Mouse (Mus musculus): ENCODE measurements around the gene Rgs3. TPM values are rescaled to one million over a fixed set of nuclear protein-coding genes. Genes with fewer than 3 reads are reported as not detected.

Rgs3 gene
- total RNA-seq, 2 experiments from 2014 or later: 0.30 TPM; not detected in 1

DNA sequence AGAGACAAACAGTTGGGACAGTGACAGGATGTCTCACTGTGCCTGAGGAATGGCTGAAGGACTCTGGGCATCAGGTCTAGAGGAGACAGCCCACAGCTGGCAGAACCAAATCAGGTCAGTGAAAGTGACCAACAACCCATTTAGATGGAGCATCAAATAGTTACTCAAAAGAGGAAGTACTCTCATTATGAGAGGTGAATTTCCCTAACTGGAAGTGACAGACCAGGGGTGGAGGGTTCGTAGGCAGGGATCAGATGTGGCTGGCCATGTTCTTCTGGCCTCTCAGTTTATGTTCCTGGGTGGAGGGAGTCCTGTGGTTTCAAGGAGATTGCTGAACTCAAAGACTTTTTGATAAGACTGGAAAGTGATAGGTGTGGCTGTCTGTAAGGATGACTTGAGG, 40.9 kb downstream of the Rgs3 start:
- no peak for ATAC-seq (replicated peaks; ENCODE audit: low FRiP score, poor library complexity, severe bottlenecking)

DNA sequence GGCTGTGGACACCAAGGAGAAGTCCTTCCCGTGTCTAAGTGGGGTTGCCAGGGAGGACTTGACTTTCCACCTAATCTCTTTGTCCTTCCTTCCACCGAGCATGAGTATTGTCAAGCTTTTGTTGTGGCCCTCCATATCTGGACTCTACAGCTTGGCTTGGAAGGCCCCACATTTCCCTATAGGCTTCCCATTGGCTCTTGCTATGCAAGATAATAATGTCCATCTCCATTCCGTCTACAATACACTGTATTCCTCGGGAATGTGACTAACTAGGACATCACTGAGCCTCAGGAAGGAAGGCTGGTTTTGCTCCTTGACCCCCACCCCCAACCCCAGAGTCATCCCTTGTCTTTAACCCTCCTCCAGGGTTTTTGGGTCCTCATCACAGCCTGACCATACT, 44.0 kb downstream of the Rgs3 start:
- ATAC-seq (replicated peaks; ENCODE audit: low FRiP score, poor library complexity, severe bottlenecking): no peak

DNA sequence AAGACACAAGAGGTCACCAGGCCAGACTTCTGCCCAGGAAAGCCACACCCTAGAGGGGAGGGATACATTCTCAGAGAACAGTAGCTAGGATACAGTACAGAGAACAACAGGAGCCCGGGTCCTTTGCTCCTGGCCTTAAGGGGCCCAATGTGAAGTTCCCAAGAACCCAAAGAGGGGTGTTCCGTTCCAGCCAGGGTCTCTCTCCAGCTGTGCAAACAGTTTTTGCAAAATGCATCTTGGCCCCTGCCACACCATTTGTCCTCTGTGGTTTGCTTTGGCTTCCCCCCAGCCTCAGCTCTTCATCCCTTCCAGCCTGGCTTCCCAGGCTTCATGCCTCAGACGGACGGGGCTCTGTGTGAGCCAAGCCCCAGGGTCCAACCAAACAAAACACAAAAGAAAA, 44.4 kb downstream of the Rgs3 start:
- no peak for ATAC-seq (replicated peaks; ENCODE audit: low FRiP score, poor library complexity, severe bottlenecking)

DNA sequence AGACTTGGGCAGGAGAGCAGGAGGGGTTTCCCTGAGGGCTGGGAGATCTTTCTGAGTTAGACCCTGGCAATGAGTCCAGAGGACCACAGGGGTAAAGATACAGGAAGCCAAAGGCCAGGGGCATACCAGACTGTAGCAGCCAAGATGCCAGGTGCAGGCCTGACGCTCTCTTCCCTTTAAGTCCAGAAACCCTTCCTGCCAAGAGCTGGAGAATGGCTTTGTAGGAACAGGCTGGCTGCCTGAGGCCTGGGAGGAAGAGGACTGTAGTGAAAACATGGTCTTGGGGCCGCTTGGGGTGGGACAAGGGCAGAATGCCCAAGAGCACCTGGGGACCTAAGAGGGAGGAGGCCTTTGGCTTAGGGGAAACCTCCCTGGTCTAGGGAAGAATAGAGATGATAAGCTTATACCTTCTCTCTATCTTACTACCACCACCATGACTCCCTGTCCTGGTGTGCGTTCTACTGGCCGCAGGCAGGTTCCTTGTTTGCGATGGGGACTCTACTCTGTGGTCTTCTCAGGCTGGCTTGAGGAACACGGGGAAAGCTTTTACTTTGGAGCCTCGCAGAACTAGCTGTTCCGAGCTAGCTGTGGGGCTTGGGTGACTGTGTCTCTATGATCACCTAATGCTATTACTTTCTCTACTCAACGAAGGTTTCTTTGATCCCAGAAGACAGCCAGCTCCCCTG, 46.4 kb downstream of the Rgs3 start:
- ATAC-seq (replicated peaks; ENCODE audit: low FRiP score, poor library complexity, severe bottlenecking): no peak

DNA sequence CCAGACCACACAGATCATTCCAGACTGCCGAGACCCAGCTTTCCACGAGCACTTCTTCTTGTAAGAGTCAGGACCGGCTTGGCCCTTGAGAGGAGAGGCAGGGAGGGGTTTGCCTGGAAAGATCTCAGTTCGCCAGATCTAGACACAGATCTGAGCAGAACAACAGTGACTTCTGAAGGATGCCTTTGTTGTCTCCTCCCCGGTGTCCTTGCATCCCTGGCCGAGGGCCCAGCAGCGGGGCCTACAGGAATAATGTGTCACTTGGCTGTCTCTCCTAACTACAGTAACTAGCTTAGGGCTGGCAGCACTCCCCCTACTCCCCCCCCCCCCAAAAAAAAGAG, 46.9 kb downstream of the Rgs3 start:
- ATAC-seq (replicated peaks; ENCODE audit: low FRiP score, poor library complexity, severe bottlenecking): no peak

DNA sequence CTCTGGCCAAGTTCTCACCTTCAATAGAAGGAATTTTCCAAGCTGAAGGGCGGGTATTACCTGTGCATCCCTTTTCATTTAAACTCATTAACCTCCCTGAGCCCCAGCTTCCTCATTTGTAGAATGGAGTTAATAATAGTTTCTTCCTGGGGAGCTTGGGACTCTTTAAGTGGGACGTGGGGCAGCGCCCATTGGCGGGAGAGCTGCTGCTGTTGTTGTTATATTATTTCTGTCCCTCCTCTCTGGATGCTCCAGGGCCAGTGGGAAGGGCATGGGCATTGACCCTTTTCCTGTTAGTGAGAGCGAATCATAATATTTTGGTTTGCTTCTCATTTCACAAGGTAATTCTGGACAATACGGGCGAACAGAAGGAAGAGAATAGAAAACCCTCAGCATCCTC, 47.3 kb downstream of the Rgs3 start:
- ATAC-seq (replicated peaks; ENCODE audit: low FRiP score, poor library complexity, severe bottlenecking): no peak

DNA sequence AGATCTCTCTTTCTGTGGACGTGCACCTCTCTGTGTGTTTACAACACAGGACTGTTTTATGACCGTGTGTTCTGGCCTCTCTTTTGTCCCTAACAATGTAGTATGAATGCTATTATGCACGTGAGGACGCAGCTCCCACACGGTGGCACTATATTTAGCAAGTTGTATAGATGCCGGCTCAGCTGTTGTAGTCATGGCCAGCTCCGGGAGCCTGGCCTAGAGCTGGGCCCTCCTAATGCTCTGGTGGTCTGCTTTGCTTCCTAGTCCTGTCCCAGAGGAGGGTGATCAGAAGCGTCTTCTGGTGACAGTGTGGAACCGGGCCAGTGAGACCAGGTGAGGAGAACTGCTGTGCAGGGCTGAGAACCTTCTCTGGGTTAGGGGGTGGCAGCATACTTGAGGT, 47.7 kb downstream of the Rgs3 start:
- ATAC-seq (replicated peaks; ENCODE audit: low FRiP score, poor library complexity, severe bottlenecking): no peak

DNA sequence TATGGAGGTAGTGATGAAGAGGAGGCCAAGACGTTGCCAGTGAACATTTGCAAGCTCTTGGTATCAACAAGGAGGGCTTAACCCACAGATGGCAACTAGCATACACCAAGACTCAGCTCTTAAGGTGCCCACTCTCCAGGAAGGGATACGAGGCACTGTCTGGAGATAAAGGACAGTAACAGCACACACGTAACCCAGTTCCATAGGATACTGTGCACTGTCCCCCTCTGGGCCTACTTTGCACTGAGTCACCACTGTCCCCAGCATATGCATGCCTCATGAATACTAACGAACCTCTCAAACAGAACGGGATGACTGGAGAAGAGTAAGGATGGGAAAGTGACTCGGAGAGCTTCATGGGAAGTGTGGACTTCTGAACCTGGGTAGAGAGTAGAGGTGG, 48.2 kb downstream of the Rgs3 start:
- no peak for ATAC-seq (replicated peaks; ENCODE audit: low FRiP score, poor library complexity, severe bottlenecking)

DNA sequence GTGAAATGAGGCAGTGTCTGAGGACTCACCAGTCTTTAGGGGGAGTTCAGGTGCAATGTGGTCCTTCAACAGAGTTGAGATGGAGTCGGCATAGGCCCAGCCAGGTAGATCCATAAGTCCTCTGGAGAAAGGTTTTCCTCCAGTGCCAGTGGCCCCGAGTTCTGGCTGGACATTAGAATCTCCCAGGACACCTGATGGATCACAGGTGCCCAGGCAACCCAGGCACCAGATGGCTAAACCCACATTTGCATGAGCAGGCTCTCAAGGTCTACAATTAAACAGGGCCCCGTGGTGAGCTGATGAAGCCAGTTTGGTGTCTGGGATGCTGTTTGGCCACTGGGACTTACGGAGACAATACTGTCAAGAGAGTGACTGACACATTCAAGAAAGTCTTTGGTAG, 49.7 kb downstream of the Rgs3 start:
- no peak for ATAC-seq (replicated peaks; ENCODE audit: low FRiP score, poor library complexity, severe bottlenecking)

DNA sequence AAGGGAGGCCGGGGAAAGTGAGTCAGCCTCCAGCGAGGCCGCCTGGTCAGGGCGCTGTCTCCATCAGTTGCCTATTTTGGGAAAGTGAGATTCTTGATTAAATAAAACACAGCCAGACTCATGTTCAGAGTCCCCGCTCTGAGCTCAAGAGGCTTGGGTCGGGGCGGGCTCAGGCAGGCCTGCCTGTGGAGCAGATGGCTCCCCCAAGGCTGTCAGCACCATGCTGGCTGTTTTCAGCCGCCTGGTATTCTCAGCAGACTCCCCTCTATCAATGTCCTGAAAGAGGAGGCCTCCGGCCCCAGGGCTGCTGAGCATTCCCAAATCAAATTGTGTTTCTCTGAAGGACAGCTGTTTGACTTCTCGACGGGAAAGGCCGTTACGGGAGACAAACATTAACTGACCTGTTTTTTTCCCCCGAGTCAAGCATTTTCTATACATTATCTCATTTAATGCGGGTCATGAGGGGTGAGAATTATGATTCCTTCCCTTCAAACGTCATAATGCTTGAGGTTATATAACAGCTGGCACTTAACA, 50.6 kb downstream of the Rgs3 start:
- no peak for ATAC-seq (replicated peaks; ENCODE audit: low FRiP score, poor library complexity, severe bottlenecking)

DNA sequence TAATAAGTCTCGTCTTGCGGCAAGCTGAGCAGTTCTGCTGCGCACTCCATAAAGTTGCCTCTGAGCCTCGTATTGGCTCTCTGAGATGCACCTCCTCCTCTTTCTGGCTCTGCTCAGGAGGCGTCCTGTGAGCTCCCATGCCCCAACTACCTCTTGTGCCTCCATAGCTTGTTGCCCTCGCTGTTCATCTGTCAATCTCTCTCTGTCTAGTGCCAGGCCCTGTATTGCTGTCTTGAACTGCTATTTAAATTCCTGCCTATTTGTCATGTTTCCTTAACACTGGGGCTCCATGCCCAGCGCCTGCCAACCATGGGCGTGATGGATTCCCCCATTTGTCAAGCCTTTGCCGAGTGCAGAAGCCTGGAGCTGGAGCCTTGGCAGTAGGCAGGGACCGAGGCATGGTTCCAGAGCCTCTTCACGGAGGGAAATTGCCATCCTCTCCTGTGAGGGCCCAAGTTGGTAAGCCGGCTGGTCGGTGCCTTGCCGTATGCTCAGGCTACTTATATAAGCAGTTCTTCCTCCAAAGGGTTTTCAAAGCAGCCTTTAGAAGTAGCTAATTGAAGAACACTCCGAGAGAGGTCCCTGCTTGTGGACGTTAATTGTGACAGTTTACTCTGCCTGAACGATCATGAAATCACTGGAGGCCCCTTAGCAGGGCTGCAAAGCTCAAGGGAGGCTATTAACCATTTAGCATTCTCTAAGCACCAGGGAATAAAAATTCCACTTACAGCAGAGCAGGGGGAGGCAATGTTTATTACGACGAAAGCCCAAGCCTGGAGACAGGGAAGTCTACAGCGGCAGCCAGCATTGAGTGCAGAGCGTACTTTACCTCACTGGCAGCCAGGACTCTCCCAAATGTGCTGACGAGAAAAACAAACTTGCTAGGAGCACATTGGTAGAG, 53.2 kb downstream of the Rgs3 start:
- no peak for ATAC-seq (replicated peaks; ENCODE audit: low FRiP score, poor library complexity, severe bottlenecking)

DNA sequence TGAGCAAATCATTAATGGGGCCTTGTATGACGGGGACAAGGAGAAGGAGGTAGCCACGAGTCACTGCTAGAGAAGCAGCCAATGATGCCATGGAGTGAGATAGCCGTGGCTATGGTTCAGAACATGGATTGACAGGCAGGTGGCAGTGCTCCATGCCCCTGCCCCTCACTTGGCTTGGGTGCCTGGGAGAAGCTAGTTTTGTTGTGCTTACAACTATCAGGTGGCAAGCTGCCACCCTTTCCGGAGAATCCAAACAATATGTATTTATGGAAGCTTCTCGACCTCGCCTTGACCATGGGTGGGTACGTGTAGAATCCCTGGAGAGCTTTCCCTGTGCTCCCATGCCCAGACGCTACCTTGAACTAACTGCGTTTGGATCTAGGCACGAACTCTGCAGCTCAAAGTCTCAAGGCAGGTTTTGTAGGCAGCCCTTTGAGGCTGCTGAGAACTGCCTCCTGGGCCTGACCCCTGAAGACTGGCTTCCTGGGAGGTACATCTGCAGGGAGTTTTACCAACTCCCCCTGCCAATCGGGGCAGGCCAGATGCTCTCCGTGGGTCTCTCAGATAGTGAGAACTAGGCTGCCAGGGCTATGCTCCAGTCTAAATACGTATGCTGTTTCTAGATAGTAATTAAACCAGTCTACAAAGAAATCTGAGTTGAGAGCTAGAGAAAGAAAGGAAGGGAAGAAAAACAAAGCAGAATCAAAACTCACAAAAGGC, 54.2 kb downstream of the Rgs3 start:
- no peak for ATAC-seq (replicated peaks; ENCODE audit: low FRiP score, poor library complexity, severe bottlenecking)

DNA sequence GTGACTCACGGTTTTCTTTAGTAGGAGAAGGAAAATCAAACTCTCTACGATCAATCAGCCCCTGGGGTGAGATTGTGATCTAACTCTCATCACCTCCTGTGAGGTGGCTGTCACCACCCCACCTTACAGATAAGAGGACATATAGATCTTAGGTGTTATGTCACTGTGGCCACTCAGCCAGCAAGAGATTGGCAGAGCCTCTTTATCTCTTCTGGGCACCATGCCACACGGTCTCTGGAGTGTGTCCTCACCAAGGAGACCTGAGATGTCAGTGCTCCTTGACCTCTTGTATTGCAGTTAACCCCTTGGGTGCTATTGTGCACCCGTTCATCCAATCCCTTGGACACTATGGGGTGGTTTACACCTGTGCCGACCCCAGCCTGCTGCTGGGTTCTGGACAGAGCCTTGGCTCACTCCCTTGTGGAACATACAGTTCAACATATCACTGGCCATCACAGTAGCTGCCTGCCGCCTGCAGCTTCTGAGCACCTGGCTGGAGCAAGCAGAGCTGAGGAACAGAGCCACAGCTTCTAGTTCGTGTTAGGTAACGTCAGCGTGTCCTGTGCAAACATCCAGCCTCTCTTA, 58.3 kb downstream of the Rgs3 start:
- no peak for ATAC-seq (replicated peaks; ENCODE audit: low FRiP score, poor library complexity, severe bottlenecking)

DNA sequence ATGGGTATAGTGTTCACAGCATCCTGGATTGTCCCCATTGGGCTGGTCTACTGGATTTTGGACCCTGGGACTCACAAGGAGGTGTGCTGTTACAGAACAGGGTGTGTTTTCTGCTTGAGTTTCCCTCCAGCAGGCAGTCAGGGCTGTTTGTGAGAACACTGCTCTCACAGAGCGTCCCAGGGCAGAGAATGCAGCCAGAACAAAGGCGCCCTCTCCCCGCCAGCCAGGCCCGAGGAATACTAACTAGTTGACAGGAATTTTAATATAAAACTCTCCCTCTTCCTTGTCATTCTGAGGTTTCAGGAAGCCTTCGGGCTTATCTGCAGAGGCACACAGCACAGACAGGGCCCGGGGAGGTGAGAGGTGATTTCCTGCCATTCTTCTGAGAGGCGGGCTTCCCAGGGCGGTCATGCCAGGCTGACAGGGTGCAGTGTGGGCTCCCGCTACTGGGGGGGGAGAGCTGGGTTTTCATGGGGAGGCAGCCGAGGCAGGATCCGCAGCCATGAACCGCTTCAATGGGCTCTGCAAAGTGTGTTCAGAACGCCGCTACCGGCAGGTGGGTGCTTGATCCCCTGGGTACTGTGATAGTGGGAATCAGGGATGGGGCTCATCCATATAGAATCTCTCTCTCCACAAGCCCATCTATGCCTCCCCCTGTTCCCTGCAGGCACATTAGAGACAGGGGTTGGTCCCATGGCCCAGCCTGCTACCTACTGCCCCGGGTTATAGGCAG, 59.8 kb downstream of the Rgs3 start:
- ATAC-seq (replicated peaks; ENCODE audit: low FRiP score, poor library complexity, severe bottlenecking): no peak

DNA sequence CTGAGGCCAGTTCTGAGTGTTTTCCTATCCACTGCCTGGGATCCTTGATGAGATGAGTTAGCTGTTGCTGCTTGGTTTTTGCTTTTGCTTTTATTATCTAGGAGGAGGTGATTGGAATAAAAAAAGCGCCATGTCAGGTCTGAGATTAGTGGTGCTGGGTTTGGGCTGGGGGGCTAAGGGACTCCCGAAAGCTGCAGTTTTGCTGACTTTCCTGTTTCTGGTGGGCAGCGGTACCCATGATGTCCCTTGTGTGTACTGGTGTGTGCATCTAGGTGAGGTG, 60.3 kb downstream of the Rgs3 start:
- ATAC-seq (replicated peaks; ENCODE audit: low FRiP score, poor library complexity, severe bottlenecking): no peak

DNA sequence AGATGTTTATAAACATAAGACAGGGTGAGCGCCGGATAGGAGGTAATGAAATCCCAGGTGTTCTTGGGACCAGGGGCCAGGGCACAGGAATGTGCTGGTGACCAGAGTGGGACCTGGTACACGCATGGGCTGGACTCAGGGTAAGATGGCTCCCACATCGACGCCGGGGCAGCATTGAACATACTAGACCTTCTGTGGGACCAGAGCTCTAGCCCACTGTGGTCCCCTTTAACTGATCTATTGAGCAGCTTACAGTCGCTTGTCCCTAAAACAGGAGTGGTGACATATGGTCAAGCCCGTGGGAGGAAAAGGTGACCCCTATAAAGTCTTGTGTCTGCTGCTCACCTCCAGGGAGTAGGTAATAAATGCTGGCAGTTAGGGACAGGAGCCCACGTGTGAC, 61.5 kb downstream of the Rgs3 start:
- no peak for ATAC-seq (replicated peaks; ENCODE audit: low FRiP score, poor library complexity, severe bottlenecking)

DNA sequence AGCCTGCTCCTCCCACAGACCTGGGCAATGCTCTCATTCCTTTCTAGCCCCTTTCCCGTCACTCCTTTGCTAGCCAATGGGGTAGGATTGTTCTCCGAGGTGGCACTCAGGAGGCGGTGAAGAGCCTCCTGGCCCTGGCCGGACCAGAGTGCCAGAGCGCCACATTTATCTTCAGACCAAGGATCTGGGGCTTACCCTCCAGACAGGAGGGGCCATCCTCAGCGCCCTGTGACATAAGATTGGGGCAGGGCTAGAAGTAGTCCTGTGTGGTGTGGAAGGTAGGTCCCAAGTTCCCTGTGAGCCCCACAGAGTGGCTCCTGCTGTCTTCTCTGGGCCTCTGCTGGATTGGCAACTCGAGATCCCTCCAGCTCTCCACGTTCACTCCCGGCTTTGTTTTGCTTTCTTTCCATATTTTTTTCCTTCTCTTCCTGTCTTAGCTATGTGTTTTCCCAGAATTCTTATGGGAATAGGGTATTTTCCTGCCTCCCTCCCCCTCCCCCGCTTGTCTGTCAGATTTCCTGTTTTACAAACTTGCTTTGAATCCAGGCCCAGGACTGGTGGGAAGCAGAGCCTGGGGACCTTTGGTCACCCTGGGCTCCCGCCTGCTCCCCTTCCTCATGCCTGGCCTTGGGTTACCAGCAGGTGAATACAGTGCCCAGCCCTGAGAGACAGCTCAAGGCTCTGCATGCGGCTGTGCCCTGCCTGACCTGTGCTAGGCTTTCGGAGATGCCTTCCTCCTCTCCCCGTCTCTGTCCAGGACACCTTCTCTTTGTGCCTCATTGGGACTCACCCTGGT, 62.4 kb downstream of the Rgs3 start:
- ATAC-seq (replicated peaks; ENCODE audit: low FRiP score, poor library complexity, severe bottlenecking): no peak

DNA sequence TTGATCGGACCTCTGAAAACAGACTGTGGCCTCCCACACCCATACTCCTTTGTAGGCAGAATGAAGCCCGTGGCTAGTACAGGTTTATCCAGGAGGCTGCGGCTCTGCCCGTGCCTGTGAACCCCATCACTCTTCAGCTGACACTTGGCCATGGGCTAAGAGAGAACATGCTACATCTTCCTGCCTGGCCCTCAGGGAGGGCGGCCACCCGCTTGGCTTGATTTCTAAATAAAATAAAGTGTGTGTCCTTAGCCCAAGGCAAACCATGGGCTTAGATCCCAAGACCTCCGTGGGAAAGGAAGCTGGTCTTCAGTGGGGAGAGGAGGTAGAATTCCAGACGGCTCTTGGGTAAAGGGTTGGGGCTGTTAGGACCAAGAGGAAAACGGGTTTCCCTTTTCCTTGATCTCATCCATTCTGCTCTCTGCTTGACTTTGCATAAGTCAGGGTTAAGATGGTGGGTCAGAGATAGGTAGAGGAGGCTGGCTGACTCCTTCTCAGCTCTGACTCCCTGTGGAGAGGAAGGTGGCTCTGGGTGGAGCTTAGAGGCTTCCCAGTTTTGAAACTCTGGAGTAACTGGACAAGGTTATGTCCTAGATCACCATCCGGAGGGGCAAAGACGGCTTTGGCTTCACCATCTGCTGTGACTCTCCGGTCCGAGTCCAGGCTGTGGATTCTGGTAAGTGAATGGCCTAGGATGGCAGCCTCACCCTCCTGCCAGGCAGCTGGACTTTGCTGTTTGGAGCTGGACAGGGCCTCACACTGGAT, 63.8 kb downstream of the Rgs3 start:
- no peak for ATAC-seq (replicated peaks; ENCODE audit: low FRiP score, poor library complexity, severe bottlenecking)
